Mouse (Mus musculus): ENCODE results near the gene Xdh.

- TF ChIP-seq CTCF (conservative IDR thresholded peaks at IDR 0.05; ENCODE audit: low read length) (no peak), POU5F1 (IDR thresholded peaks at IDR 0.05; ENCODE audit: borderline replicate concordance, low read length) (no peak)
Observed at GRCm38 (mm10) chr17:73886071-73886785, 63.8 kb downstream of the Xdh start.
